Mouse (Mus musculus) left cerebral cortex, postnatal 14 days (tissue): ENCODE data around the gene Nmu. TPM values are rescaled to one million over a fixed set of nuclear protein-coding genes. Genes with fewer than 3 reads are reported as not detected.
A peak's percentile ranks its signal among the peaks of the same experiment; 100 is the strongest.

Source experiments
- DNase-seq, 2 experiments: peaks; one replicate each; pipeline ENCODE4 v3.0.0; 2021 to 2022; ENCODE audit warnings: low spot score in 2 of 2, mixed read lengths in 1 of 2
- intact Hi-C: fragments of 180-260 bp; cut with DNase I; formaldehyde crosslinking; loops from one replicate; pipeline ENCODE4 v1.15.1; 2025
- total RNA-seq, 2 experiments: library from RNA; stranded (reverse); gene quantifications; 2 replicates each; pipeline ENCODE4 v1.2.3; 2021

The Nmu gene
- total RNA-seq, 2 experiments from 2014 or later, result not detected

DNA sequence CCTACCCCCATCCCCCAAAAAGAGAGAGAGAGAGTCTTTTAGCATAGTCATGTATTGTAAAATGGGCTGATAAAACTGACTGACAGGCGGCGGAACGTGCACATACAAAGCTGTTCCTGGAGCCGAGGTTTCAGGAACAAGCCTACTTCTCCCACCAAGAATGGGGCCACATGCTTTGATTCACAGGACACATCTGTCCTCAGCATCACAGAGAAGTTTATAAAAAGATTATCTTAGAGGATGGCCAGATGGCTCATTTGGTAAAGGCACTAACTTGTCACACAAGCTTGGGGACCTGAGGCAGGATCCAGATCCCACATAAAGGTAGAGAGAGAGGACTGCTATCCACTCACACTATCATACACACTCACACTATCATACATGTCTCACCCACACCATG lies 38.5 kb downstream of the Nmu start:
- intact Hi-C loops, result no loop called here
- peak; percentile 8 to 25 for DNase-seq

DNA sequence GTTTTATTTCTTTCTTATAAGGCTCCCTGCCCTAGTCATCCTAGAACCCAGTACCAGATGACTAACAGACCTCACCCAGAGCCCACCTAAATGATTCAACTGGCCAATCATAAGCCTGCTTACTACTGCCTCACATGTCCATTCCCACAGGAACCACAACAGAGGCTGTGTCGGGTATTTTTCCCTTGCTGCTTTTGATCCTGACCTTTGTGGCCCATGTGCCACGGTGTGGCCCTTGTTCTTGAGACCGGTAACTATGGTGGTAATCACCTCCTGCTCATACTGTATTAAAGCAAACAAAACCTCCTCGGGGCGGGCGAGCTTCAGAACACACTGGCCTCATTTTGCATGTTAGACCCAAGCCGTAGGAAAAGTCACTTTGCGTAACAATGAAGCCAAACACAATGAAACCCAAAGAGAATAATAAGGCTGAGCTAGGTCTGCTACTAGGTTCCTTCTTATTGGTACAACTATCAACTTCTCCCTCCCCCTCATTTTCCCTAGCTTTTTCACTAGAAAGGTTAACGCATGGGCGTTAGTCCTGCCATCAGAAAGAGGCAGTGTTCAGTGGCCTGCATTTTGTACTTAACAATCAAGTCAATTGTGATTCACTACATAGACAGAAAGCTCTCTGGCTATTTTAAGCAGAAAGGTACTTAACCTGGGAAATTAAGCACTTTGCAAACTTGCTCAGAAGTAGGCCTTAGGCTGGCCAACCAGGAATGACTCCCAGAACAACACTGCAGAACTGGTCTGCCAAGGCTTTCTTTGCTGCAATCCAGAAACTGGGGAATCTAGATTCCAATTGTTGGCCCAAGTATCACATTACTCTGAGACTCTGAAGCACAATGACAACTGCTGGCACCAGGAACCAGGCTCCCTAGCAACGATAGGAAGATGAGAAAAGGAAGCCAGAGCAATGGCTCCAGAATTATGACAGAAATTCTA lies 42.1 kb downstream of the Nmu start:
- intact Hi-C loops, result no loop called here
- peak in 1 of 2 experiments; percentile 29 for DNase-seq

DNA sequence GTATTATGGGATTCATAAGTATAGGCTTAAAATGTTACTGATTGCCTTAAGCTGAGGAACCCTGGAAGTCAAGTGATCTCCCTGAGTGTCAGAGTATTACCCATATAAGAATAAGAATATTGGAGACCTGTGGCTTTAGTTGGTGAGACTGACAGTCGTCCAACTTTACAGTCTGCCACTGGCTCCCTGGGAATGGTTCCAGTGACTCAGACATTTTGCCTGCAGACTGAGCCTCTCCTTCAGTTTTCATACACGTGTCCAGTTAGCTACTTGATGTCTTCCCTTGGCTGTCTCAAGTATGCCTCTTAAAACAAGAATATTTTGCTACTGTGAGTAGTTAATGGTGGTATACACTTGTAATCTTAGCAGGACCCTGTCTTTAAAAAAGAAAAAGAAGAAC lies 55.4 kb downstream of the Nmu start:
- intact Hi-C loops, result loop anchor here (10.0 kb wide), 2 partner anchors 107 to 227 kb away; no protein-coding TSS in a partner anchor
- DNase-seq, result no peak

DNA sequence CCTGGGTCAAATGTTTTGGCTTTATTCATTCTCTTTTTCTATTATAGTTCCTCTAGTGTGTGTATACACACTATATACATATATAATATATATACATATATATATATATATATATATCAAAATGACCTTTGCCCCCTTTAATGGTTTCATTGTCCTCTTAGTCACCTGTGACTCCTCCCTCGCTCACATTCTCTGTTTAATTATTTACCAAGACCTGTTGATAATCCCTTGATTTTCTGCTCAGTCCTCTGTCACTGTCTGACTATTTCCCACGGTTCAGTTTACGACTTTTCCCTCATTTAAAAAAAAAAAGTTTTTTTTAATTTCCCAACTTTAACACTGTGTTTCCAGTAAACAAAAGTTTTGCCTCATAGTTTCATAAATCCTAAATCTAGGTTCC lies 57.3 kb downstream of the Nmu start:
- no peak for DNase-seq
- intact Hi-C loops, result loop anchor here (10.0 kb wide), 2 partner anchors 109 to 229 kb away; no protein-coding TSS in a partner anchor

DNA sequence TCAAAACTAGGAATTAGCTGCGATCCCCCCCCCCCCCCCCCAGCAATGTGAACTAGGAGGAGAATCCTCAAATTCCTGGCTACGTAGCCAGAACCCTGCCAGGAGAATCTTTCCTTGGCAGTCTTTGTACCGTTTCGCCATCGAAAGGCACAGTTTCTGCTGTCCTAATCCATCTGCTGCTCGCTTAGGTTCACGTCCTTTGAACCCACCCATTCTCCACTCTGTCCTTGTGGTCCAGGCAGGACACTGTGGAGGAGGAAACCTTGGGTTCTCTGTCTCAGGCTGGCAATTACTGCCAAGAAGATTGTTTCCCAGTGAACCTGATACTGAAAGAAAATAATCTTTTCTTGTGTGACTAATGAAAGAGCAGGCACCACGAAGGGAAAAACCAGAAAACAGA lies 58.0 kb downstream of the Nmu start:
- DNase-seq, result no peak
- intact Hi-C loops, result loop anchor here (10.0 kb wide), 2 partner anchors 109 to 229 kb away; no protein-coding TSS in a partner anchor

DNA sequence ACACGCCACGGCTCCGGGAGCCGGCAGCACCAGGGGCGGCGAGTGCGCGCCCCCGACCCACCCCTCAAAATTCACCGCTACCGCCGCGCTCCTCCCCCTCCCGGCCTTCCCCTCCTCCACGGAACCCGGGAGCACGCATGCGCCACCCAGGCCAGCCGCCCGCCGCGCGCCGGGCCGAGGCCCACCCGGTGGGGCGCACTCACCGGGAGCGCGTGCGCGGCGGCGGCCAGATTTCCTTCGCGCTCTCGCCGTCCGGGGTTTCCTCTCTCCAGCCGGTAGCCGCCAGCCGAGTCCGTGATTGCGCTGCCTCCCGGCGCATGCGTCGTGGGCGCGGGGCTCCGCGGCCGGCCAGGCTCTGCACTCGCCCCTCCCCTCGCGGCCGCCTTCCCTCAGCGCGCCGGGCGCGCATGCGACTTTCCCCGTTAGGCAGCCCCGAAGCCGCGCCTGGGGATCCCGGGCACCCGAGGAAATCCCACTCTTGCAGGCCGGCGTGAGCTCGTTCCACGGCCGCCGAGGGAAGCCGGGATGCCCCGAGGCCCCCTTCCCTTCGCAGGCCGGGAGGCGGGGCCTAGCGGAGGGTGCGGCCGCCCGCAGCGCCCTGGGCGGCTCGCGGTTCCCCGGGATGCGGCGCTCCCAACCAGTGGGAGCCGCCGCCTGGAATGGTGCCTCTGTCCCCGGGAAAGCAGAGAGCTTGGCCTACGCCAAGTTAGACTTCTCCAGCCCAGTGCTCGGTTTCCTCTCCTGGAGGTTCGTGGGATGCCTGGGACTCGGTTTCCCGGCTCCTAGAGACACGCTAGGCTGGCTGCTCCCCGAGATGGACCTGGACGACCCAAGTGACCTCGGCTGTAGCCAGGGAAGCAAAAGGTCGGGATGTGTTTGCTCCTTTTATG lies 58.9 kb downstream of the Nmu start, which contains the start of gene Clock:
Gene Clock (minus strand): TSS at position 341 of the 890 bp plus-strand sequence.
- peak; percentile 90 to 91 for DNase-seq
- intact Hi-C loops, result loop anchor here (10.0 kb wide), 2 partner anchors 110 to 230 kb away; no protein-coding TSS in a partner anchor

DNA sequence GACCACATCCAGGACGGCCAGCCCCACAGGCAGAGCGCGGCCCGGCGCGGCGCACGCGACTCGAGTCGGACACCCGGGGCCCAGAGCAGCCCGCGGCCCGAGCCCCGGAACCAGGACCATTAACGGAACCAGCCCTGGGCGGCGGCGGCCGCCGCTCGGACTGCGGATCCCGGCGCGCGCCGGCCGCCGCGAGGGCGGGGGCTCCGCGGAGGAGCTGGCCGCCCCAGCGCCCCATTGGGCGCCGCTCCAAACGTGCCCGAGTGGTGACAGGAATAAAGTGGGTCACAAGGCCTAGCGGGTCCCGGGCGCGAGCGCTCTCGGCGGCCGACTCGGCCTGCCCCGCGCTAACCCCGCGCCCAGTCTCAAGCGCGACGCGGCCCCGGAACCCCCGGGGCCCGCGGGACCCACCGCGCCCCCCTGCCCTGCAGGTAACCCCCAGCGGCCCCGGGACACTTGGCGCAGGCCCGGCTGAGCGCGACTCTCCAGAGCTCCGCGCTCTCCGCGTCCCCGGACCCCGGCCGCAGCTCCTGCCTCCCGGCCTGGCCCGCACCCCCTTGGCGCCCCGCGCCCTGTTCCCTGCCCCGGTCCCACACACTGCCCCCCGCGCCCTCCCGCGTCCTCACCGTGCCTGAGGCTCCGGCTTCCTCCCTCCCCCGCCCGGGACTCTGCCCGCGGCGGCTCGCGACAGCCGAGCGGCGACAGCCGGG lies 59.7 kb downstream of the Nmu start:
- DNase-seq, result peak; percentile 78 to 83
- intact Hi-C loops, result loop anchor here (10.0 kb wide), 2 partner anchors 111 to 231 kb away; no protein-coding TSS in a partner anchor

DNA sequence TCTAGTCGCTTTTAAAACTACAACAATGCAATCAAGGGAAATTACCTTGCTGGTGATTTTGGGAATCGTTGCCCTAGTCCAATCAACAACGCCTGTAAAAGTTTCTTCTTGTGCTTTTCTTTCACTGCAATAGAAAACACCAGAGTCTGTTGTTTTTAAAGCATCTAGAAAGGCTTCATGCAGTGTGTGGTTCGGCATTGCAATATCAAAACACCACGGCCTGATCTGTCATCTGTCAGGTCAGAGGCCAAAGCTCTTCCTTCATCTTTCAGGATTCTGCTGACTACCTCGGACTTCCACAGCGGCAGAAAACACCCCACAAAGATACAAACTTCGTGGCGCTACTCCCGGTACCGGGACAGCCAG lies 60.2 kb downstream of the Nmu start:
- DNase-seq, result no peak
- intact Hi-C loops, result loop anchor here (10.0 kb wide), 2 partner anchors 111 to 231 kb away; no protein-coding TSS in a partner anchor

DNA sequence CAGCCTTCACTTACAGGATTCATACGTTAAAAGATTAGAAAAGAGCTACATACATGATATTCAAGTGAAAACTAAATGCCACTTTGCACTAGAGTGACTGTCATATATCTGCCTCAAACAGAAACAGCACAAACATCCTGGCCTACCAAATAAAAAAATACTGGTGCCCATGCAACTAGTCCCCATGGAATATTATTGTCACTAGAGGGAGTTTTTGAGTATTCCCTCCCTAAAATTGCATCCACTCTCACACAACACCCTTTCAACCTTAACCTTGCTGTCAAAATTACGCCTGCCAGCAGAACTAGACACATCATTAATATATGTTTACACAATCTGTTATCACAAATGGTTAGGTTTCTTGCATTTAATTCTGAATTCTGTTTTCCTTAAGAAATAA lies 61.6 kb downstream of the Nmu start:
- intact Hi-C loops, result loop anchor here (10.0 kb wide), 2 partner anchors 113 to 233 kb away; no protein-coding TSS in a partner anchor
- DNase-seq, result no peak

DNA sequence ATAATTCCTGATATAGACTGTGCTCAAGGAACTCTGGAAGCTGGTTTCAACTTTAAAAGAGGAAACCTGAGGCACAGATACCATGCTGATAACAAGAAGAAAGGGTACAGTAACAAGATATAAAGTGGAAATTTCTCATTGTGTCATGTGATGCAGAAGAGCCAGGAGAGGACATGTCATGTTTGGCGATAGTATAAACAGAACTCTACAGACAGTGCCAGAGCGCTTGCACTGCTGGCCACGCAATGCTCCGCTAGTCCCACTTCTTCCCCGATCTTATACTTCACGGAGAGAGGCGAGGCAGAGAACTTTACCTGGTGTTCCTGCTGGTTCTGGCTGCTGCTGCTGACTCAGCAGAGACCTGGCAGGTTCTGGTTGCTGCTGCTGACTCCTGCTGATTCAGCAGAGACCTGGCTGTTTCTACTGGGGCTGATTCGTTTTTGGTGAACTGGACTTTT lies 74.3 kb downstream of the Nmu start:
- no peak for DNase-seq

DNA sequence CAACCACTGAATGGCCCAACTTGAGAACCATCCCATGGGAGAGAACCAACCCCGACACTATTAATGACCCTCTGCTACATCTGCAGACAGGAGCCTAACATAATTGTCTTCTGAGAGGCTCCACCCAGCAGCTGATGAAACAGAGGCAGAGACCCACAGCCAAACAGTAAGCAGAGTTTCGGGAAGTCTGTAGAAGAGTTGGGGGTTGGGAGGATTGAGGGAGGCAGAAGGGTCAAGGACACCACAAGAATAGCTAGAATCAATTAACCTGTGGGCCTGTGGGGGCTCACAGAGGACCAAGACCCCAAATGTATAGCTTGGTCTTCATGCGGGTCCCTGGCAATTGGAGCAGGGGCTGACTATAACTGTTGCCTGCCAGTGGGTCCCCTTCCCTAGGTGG lies 75.3 kb downstream of the Nmu start:
- DNase-seq, result no peak
- intact Hi-C loops, result no loop called here

More for the DNA sequence above, 74.3 kb downstream of the Nmu start:
- intact Hi-C loops, result no loop called here

DNA sequence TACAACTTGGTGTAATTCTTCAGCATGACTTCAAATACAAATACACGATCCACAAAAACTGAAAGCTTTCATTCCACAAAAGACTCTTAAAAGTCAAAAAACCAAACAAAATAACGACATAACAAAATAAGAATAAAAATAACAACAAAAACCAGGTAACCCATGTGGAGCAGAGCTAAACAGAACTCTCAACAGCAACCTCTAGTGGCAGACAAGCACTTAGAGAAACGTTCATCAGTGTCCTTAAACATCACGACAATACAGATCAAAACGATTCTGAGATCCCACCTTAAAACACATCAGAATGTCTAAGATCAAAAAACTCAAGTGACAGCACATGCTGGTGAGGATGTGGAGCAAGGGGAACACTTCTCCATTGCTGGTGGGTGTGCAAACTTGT lies 76.5 kb downstream of the Nmu start:
- intact Hi-C loops, result no loop called here
- no peak for DNase-seq

DNA sequence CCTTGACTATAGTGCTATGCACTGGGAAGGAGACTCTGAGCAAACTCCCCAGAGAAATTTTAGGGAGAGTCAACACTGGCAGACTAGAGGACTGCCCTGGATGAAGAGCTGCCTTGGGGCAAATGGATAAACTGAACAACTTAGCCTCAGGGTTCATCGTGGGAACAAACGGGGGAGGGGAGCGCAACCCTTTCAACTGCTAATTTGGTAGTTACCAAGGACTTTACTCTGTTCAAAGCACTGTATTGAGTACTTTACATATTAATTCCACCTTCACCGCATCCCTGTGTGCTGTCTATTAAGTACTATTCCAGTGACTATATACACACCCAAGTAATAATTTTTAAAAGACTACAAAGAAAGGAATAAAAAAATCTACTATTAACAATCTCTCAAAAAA lies 77.9 kb downstream of the Nmu start:
- intact Hi-C loops, result no loop called here
- no peak for DNase-seq

DNA sequence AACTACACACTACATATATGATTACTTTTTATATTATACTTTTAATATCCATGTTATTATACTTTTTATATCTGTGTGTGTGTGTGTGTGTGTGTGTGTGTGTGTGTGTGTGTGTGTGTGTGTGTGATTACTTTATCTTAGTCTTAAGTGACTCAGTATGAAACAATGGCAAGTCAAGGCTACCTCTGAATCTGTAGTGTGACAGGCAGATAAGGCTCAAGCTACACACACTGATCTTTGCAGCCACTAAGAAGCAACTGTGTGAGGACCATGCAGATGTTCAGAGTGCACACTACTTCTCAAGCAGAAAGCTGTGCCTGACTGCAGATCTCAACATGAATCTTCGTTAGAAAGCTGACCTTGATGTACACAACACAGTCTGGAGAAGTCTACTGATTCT lies 79.7 kb downstream of the Nmu start:
- intact Hi-C loops, result no loop called here
- no peak for DNase-seq

Other genes starting within 250 kb of the Nmu start
- gene Srd5a3, start 223.5 kb downstream of the Nmu start, total RNA-seq, result 10 to 100 TPM; 17.8 to 19.2 TPM
- gene Tmem165, start 179.9 kb downstream of the Nmu start, total RNA-seq, result 10 to 100 TPM; 36.1 to 36.3 TPM
- gene Clock, start 59.0 kb downstream of the Nmu start, total RNA-seq, result 10 to 100 TPM; 49.2 to 54.3 TPM
- gene Pdcl2, start 32.6 kb downstream of the Nmu start, total RNA-seq, result not detected
- not detected for gene Gm7271, start 120.3 kb upstream of the Nmu start, total RNA-seq
- gene Exoc1, start 165.5 kb upstream of the Nmu start, total RNA-seq, result 10 to 100 TPM; 51.8 to 59.4 TPM
- gene Cep135, start 224.9 kb upstream of the Nmu start, total RNA-seq, result 1 to 10 TPM; 5.8 to 5.9 TPM